Mouse (Mus musculus) midbrain, embryonic 11.5 days (tissue): ENCODE data around the gene Fahd2a. TPM values are rescaled to one million over a fixed set of nuclear protein-coding genes. Genes with fewer than 3 reads are reported as not detected.

Experiments used
- polyA plus RNA-seq: library from polyadenylated mRNA; unstranded; fragments of >200 nt; fragmentation: Nextera tagmentation; extraction: Ambion mirVana; gene quantifications from 2 replicates; pipeline ENCODE4 v1.2.1, GENCODE M21; 2014

The Fahd2a gene
- polyA plus RNA-seq, 1 experiment from 2014 or later = 26.6 TPM

Other genes with a start within 250 kb of the Fahd2a start
- 3.2 and 3.5 TPM in 2 replicates for gene 1810024B03Rik, start 236.3 kb downstream of the Fahd2a start, polyA plus RNA-seq
- 99.9 and 100 TPM in 2 replicates for gene Snrnp200, start 236.2 kb downstream of the Fahd2a start, polyA plus RNA-seq
- gene Ciao1, start 196.7 kb downstream of the Fahd2a start, polyA plus RNA-seq = 56.6 and 60.3 TPM in 2 replicates
- gene Tmem127, start 196.7 kb downstream of the Fahd2a start, polyA plus RNA-seq = 24.6 and 26.4 TPM in 2 replicates
- gene Stard7, start 174.3 kb downstream of the Fahd2a start, polyA plus RNA-seq = 85.0 and 86.4 TPM in 2 replicates
- gene Dusp2, start 108.4 kb downstream of the Fahd2a start, polyA plus RNA-seq = 3.4 and 4.4 TPM in 2 replicates
- gene Astl, start 105.9 kb downstream of the Fahd2a start, polyA plus RNA-seq = not detected in 2 replicates
- 2.8 and 2.9 TPM in 2 replicates for gene Adra2b, start 81.4 kb downstream of the Fahd2a start, polyA plus RNA-seq
- 0.16 and 0.37 TPM in 2 replicates for gene Gpat2, start 19.4 kb downstream of the Fahd2a start, polyA plus RNA-seq
- 3.9 and 4.4 TPM in 2 replicates for gene Kcnip3, start 77.5 kb upstream of the Fahd2a start, polyA plus RNA-seq
- 0.32 TPM in 1 of 2 replicates, not detected in the other for gene Prom2, start 96.9 kb upstream of the Fahd2a start, polyA plus RNA-seq
- 8.9 and 9.2 TPM in 2 replicates for gene Zfp661, start 142.5 kb upstream of the Fahd2a start, polyA plus RNA-seq
- gene Mrps5, start 142.7 kb upstream of the Fahd2a start, polyA plus RNA-seq = 159 and 170 TPM in 2 replicates
- gene Mal, start 212.1 kb upstream of the Fahd2a start, polyA plus RNA-seq = 0.77 and 1.9 TPM in 2 replicates